Mouse (Mus musculus): ENCODE results near the gene Ppp1r26.

GRCm38 (mm10) chr2:28446181-28446514 is 452 bp upstream of the Ppp1r26 start:
- TF ChIP-seq CTCF (IDR thresholded peaks at IDR 0.05; ENCODE audit: borderline replicate concordance, insufficient read depth, low read depth, low read length) (no peak), POLR2A (IDR thresholded peaks at IDR 0.05; ENCODE audit: borderline replicate concordance, insufficient read depth, low read length) (no peak)
